Mouse (Mus musculus) MEL (cell line): ENCODE measurements around the gene Myl6b. TPM values are rescaled to one million over a fixed set of nuclear protein-coding genes. Genes with fewer than 3 reads are reported as not detected.

Experiments used
- DNase-seq: peaks from one replicate; pipeline ENCODE4 v3.0.0; 2011; ENCODE audit warnings: low read depth, low spot score
- H3K27ac ChIP-seq: 2 replicates; pipeline ENCODE4 v1.5.1; 2012; ENCODE audit warnings: low read depth, mild to moderate bottlenecking, control low read depth, low read length, moderate library complexity; ENCODE audit not compliant: control insufficient read depth
- H3K27me3 ChIP-seq, 2 experiments: fragments of 150-350 bp in 1 of 2; sonication (generic) in 1 of 2; 2 replicates each; pipeline ENCODE4 v1.6.1; 2012; ENCODE audit warnings: low read length in 2 of 2, mild to moderate bottlenecking in 2 of 2, improper control_type of control experiment in 1 of 2, moderate library complexity in 1 of 2; ENCODE audit not compliant: insufficient read depth in 2 of 2, control insufficient read depth in 1 of 2
- H3K36me3 ChIP-seq, 2 experiments: 2 replicates each; pipeline ENCODE4 v1.6.1; 2012 to 2014; ENCODE audit warnings: low read length in 2 of 2, improper control_type of control experiment in 1 of 2, inconsistent platforms in 1 of 2, mild to moderate bottlenecking in 1 of 2; ENCODE audit not compliant: insufficient read depth in 2 of 2, control insufficient read depth in 1 of 2
- H3K4me1 ChIP-seq, 2 experiments: fragments of 150-350 bp in 1 of 2; sonication (generic) in 1 of 2; 2 replicates each; pipeline ENCODE4 v1.6.1; 2012; ENCODE audit warnings: low read length in 2 of 2, improper control_type of control experiment in 1 of 2, mild to moderate bottlenecking in 1 of 2; ENCODE audit not compliant: insufficient read depth in 2 of 2, control insufficient read depth in 1 of 2
- H3K4me3 ChIP-seq, 2 experiments: fragments of 150-350 bp in 1 of 2; sonication (generic) in 1 of 2; 2 replicates each; pipeline ENCODE4 v1.5.1; 2012; ENCODE audit warnings: low read depth in 2 of 2, low read length in 2 of 2, mild to moderate bottlenecking in 2 of 2, moderate library complexity in 2 of 2, control low read depth in 1 of 2, improper control_type of control experiment in 1 of 2; ENCODE audit not compliant: control insufficient read depth in 1 of 2, insufficient read depth in 1 of 2
- H3K79me2 ChIP-seq: 2 replicates; pipeline ENCODE4 v1.6.1; 2012; ENCODE audit warnings: mild to moderate bottlenecking, low read length, moderate library complexity; ENCODE audit not compliant: control insufficient read depth, poor library complexity, insufficient read depth
- H3K9ac ChIP-seq: 2 replicates; pipeline ENCODE4 v1.6.1; 2012; ENCODE audit warnings: low read depth, mild to moderate bottlenecking, control low read depth, low read length, moderate library complexity; ENCODE audit not compliant: control insufficient read depth, poor library complexity, severe bottlenecking
- H3K9me3 ChIP-seq: fragments of 150-350 bp; sonication (generic); replicated peaks from 2 replicates; pipeline ENCODE4 v1.6.1; 2012; ENCODE audit warnings: mild to moderate bottlenecking, low read length, improper control_type of control experiment, moderate library complexity; ENCODE audit not compliant: insufficient read depth
- BHLHE40 ChIP-seq: IDR thresholded peaks from 2 replicates; pipeline ENCODE4 v1.6.1; 2012; ENCODE audit warnings: low read depth, mild to moderate bottlenecking, inconsistent platforms, low read length, improper control_type of control experiment, borderline replicate concordance
- CTCF ChIP-seq, 3 experiments: IDR thresholded peaks in 2 of 3; conservative IDR thresholded peaks in 1 of 3; 2 replicates each; pipeline ENCODE4 v1.5.1; 2011 to 2012; ENCODE audit warnings: low read length in 3 of 3, low read depth in 2 of 3, mild to moderate bottlenecking in 2 of 3, improper control_type of control experiment in 1 of 3, inconsistent platforms in 1 of 3, mixed read lengths in 1 of 3, moderate library complexity in 1 of 3; ENCODE audit not compliant: control insufficient read depth in 1 of 3, insufficient read depth in 1 of 3, poor library complexity in 1 of 3, severe bottlenecking in 1 of 3
- EP300 ChIP-seq, 2 experiments: IDR thresholded peaks; 2 replicates each; pipeline ENCODE4 v1.6.1; 2011; ENCODE audit warnings: improper control_type of control experiment in 2 of 2, low read length in 2 of 2, low read depth in 1 of 2, mild to moderate bottlenecking in 1 of 2
- ETS1 ChIP-seq: IDR thresholded peaks from 2 replicates; pipeline ENCODE4 v1.6.1; 2012; ENCODE audit warnings: low read depth, mild to moderate bottlenecking, inconsistent platforms, low read length, improper control_type of control experiment, moderate library complexity
- GABPA ChIP-seq: IDR thresholded peaks from 2 replicates; pipeline ENCODE4 v1.6.1; 2012; ENCODE audit warnings: low read depth, mild to moderate bottlenecking, inconsistent platforms, low read length, improper control_type of control experiment, moderate library complexity
- GATA1 ChIP-seq: IDR thresholded peaks from 2 replicates; pipeline ENCODE4 v1.6.1; 2011; ENCODE audit warnings: low read depth, low read length, improper control_type of control experiment
- KAT2A ChIP-seq: conservative IDR thresholded peaks from 2 replicates; pipeline ENCODE4 v1.6.1; 2012; ENCODE audit warnings: low read depth, low read length, improper control_type of control experiment, inconsistent platforms
- MAX ChIP-seq: IDR thresholded peaks from 2 replicates; pipeline ENCODE4 v1.6.1; 2011; ENCODE audit warnings: low read length, improper control_type of control experiment
- MEF2A ChIP-seq: IDR thresholded peaks from 2 replicates; pipeline ENCODE4 v1.6.1; 2014; ENCODE audit warnings: low read depth, mild to moderate bottlenecking, inconsistent platforms, low read length, improper control_type of control experiment; ENCODE audit not compliant: poor library complexity, insufficient replicate concordance, severe bottlenecking; ENCODE audit errors: extremely low read depth
- MYB ChIP-seq: IDR thresholded peaks from 2 replicates; pipeline ENCODE4 v1.6.1; 2011; ENCODE audit warnings: mild to moderate bottlenecking, low read depth, low read length, improper control_type of control experiment
- MYC ChIP-seq: IDR thresholded peaks from 2 replicates; pipeline ENCODE4 v1.6.1; 2011; ENCODE audit warnings: low read depth, mild to moderate bottlenecking, low read length, improper control_type of control experiment, moderate library complexity
- NELFE ChIP-seq: IDR thresholded peaks from 2 replicates; pipeline ENCODE4 v1.6.1; 2011; ENCODE audit warnings: low read depth, low read length, improper control_type of control experiment
- NRF1 ChIP-seq: IDR thresholded peaks from 2 replicates; pipeline ENCODE4 v1.6.1; 2014; ENCODE audit warnings: low read depth, mild to moderate bottlenecking, inconsistent platforms, low read length, improper control_type of control experiment, moderate library complexity; ENCODE audit not compliant: poor library complexity, insufficient read depth, severe bottlenecking
- RCOR1 ChIP-seq: IDR thresholded peaks from 2 replicates; pipeline ENCODE4 v1.6.1; 2012; ENCODE audit warnings: low read depth, mild to moderate bottlenecking, inconsistent platforms, low read length, improper control_type of control experiment
- ZKSCAN1 ChIP-seq: IDR thresholded peaks from 2 replicates; pipeline ENCODE4 v1.6.1; 2012; ENCODE audit warnings: low read depth, mild to moderate bottlenecking, inconsistent platforms, low read length, improper control_type of control experiment, moderate library complexity
- ZMIZ1 ChIP-seq: IDR thresholded peaks from 2 replicates; pipeline ENCODE4 v1.6.1; 2012; ENCODE audit warnings: low read depth, mild to moderate bottlenecking, inconsistent platforms, low read length, improper control_type of control experiment, moderate library complexity
- polyA plus RNA-seq, 2 experiments: library from polyadenylated mRNA; stranded (reverse) in 1 of 2; unstranded in 1 of 2; fragments of >175 nt in 1 of 2; fragments of >200 nt in 1 of 2; gene quantifications; 2 replicates each; pipeline versions ENCODE4 v1.2.1 to v1.2.4; 2012; ENCODE audit warnings: low replicate concordance in 2 of 2, low read depth in 1 of 2; ENCODE audit not compliant: insufficient read length in 2 of 2, insufficient read depth in 1 of 2, missing spikeins in 1 of 2
- total RNA-seq: library from RNA; depleted of rRNA; stranded (reverse); fragments of 300-350 nt; gene quantifications from 2 replicates; pipeline ENCODE4 v1.2.3, GENCODE M21; 2012

The Myl6b gene
- total and polyA plus RNA-seq, 3 experiments = 1.8 to 18.8 TPM; not detected in 1

GRCm38 (mm10) chr10:128524732-128525662, 26.5 kb upstream of the Myl6b start (continued):
- TF ChIP-seq GATA1 (peak; percentile 32; the same call in 1 of the 2 replicates), ZKSCAN1 (no peak), MYC (peak; percentile 56; the same call in 1 of the 2 replicates), BHLHE40 (no peak), KAT2A (no peak; the same call in 1 of the 2 replicates), ETS1 (no peak; the same call in 1 of the 2 replicates), ZMIZ1 (peak; percentile 57), GABPA (no peak), RCOR1 (no peak), MYB (no peak), CTCF (IDR thresholded peaks at IDR 0.05 in 2 of 3, conservative IDR thresholded peaks at IDR 0.05 in 1 of 3; ENCODE audit: control insufficient read depth in 1 of 3, insufficient read depth in 1 of 3, low read depth in 2 of 3, low read length in 3 of 3, poor library complexity in 1 of 3, severe bottlenecking in 1 of 3) (no peak), MAX (peak; percentile 64), MEF2A (no peak)

GRCm38 (mm10) chr10:128524111-128524731, 25.7 kb upstream of the Myl6b start:
- peak overlapping the region; percentile 79 for H3K9ac ChIP-seq
- TF ChIP-seq NELFE (peak; percentile 20), RCOR1 (no peak), NRF1 (peak; percentile 64; the same call in 1 of the 2 replicates), EP300 (IDR thresholded peaks at IDR 0.05; ENCODE audit: low read depth in 1 of 2, low read length in 2 of 2) (0 out of 4 replicates have a peak, but pooled peaks of 1 of the 2 experiments have one; percentile 14)
- TF ChIP-seq, all 39 proteins: peak for 3
- peak overlapping the region; percentile 83 to 90 for H3K4me3 ChIP-seq
- peak; percentile 61 for DNase-seq
- H3K36me3 ChIP-seq = peaks cover 0 to 10% of the 10 kb centered on the region in 2 experiments; a peak in 3 of 4 replicates
- peaks cover 5 to 12% of the 10 kb centered on the region in 2 experiments; a peak in 3 of 4 replicates for H3K4me1 ChIP-seq
- H3K27ac ChIP-seq = peak overlapping the region; percentile 71
- no peaks in the 10 kb centered on the region for H3K27me3 ChIP-seq
- no peaks in the 10 kb centered on the region for H3K9me3 ChIP-seq
- peaks cover 8% of the 10 kb centered on the region for H3K79me2 ChIP-seq
